Mouse (Mus musculus) limb, embryonic 12.5 days (tissue): ENCODE results near the gene Esrrg. TPM values are rescaled to one million over a fixed set of nuclear protein-coding genes. Genes with fewer than 3 reads are reported as not detected.

Source experiments
- ATAC-seq: fragments of 200-750 bp; cut with Nextera tagmentation; 2 replicates; pipeline ENCODE4 v1.8.0; 2017; ENCODE audit warnings: low read depth, moderate TSS enrichment; ENCODE audit not compliant: insufficient number of reproducible peaks, insufficient read depth, low FRiP score, low TSS enrichment
- H3K27ac ChIP-seq: fragments of 300-500 bp; sonication (generic); 2 replicates; pipeline ENCODE4 v1.5.1; 2016; ENCODE audit warnings: mild to moderate bottlenecking, moderate library complexity
- H3K27me3 ChIP-seq: fragments of 300-500 bp; sonication (generic); 2 replicates; pipeline ENCODE4 v1.6.1; 2016; ENCODE audit warnings: mild to moderate bottlenecking, moderate library complexity
- H3K36me3 ChIP-seq: fragments of 300-500 bp; sonication (generic); 2 replicates; pipeline ENCODE4 v1.6.1; 2016; ENCODE audit warnings: mild to moderate bottlenecking, moderate library complexity
- H3K4me1 ChIP-seq: fragments of 300-500 bp; sonication (generic); replicated peaks from 2 replicates; pipeline ENCODE4 v1.6.1; 2016
- H3K4me2 ChIP-seq: fragments of 300-500 bp; sonication (generic); 2 replicates; pipeline ENCODE4 v1.6.1; 2016; ENCODE audit warnings: mild to moderate bottlenecking, moderate library complexity
- H3K4me3 ChIP-seq: fragments of 300-500 bp; sonication (generic); replicated peaks from 2 replicates; pipeline ENCODE4 v1.5.1; 2016; ENCODE audit warnings: mild to moderate bottlenecking
- H3K9ac ChIP-seq: fragments of 300-500 bp; sonication (generic); replicated peaks from 2 replicates; pipeline ENCODE4 v1.6.1; 2016; ENCODE audit warnings: mild to moderate bottlenecking, moderate library complexity
- H3K9me3 ChIP-seq: fragments of 300-500 bp; sonication (generic); 2 replicates; pipeline ENCODE4 v1.6.1; 2016; ENCODE audit warnings: mild to moderate bottlenecking, moderate library complexity
- WGBS: fragments of 180-500 bp; shearing (Covaris S2); methylation state at CpG from one replicate; pipeline ENCODE4 v1.1.7; 2016; 5-methylcytosine and 5-hydroxymethylcytosine counted together
- polyA plus RNA-seq: library from polyadenylated mRNA; unstranded; fragments of >200 nt; fragmentation: Nextera tagmentation; extraction: Ambion mirVana; gene quantifications from 2 replicates; pipeline ENCODE4 v1.2.1, GENCODE M21; 2016

The Esrrg gene
- polyA plus RNA-seq, 1 experiment from 2014 or later = 1.9 TPM

- no peak for ATAC-seq
- no peaks in the 10 kb centered on the region for H3K27me3 ChIP-seq
- 61% methylated on average over 5 of the region's 5 CpGs for WGBS
- H3K27ac ChIP-seq = no peak overlapping the region
- H3K4me1 ChIP-seq = no peaks in the 10 kb centered on the region
- H3K4me2 ChIP-seq = no peak overlapping the region
- H3K9me3 ChIP-seq = peaks cover 3% of the 10 kb centered on the region; the same call in 1 of the 2 replicates
- H3K36me3 ChIP-seq = no peaks in the 10 kb centered on the region
- no peak overlapping the region for H3K9ac ChIP-seq
- no peak overlapping the region for H3K4me3 ChIP-seq
Measured at GRCm38 (mm10) chr1:187749931-187750330, 141.3 kb downstream of the Esrrg start.

GRCm38 (mm10) chr1:187755528-187755927 is 146.9 kb downstream of the Esrrg start:
- Histone ChIP-seq H3K9me3 (no peaks in the 10 kb centered on the region), H3K27ac (no peak overlapping the region), H3K27me3 (no peaks in the 10 kb centered on the region), H3K4me1 (0 out of 2 replicates have a peak, but pooled peaks cover 3% of the 10 kb centered on the region), H3K4me3 (no peak overlapping the region), H3K36me3 (no peaks in the 10 kb centered on the region), H3K9ac (no peak overlapping the region), H3K4me2 (no peak overlapping the region)
- no peak for ATAC-seq
- WGBS = 88% methylated on average over 13 of the region's 13 CpGs

- ATAC-seq = no peak
- no peaks in the 10 kb centered on the region for H3K36me3 ChIP-seq
- WGBS = 90% methylated on average over 1 of the region's 1 CpGs
Measured at GRCm38 (mm10) chr1:187757981-187758380, 149.4 kb downstream of the Esrrg start.

GRCm38 (mm10) chr1:187758546-187758945 is 150.0 kb downstream of the Esrrg start:
- H3K27me3 ChIP-seq = no peaks in the 10 kb centered on the region
- H3K36me3 ChIP-seq = no peaks in the 10 kb centered on the region
- H3K4me2 ChIP-seq = no peak overlapping the region
- H3K4me1 ChIP-seq = 0 out of 2 replicates have a peak, but pooled peaks cover 3% of the 10 kb centered on the region
- ATAC-seq = no peak
- WGBS = 59% methylated on average over 3 of the region's 3 CpGs
- no peak overlapping the region for H3K4me3 ChIP-seq
- H3K27ac ChIP-seq = no peak overlapping the region
- H3K9me3 ChIP-seq = no peaks in the 10 kb centered on the region
- H3K9ac ChIP-seq = no peak overlapping the region

More at GRCm38 (mm10) chr1:187757981-187758380, 149.4 kb downstream of the Esrrg start:
- Histone ChIP-seq H3K9me3 (no peaks in the 10 kb centered on the region), H3K27ac (no peak overlapping the region), H3K4me2 (no peak overlapping the region), H3K4me1 (0 out of 2 replicates have a peak, but pooled peaks cover 3% of the 10 kb centered on the region), H3K27me3 (no peaks in the 10 kb centered on the region), H3K9ac (no peak overlapping the region), H3K4me3 (no peak overlapping the region)

- Histone ChIP-seq H3K4me2 (no peak overlapping the region), H3K9ac (no peak overlapping the region), H3K36me3 (no peaks in the 10 kb centered on the region), H3K4me1 (0 out of 2 replicates have a peak, but pooled peaks cover 3% of the 10 kb centered on the region), H3K27me3 (no peaks in the 10 kb centered on the region), H3K4me3 (no peak overlapping the region), H3K27ac (no peak overlapping the region), H3K9me3 (no peaks in the 10 kb centered on the region)
- 85% methylated on average over 3 of the region's 3 CpGs for WGBS
- no peak for ATAC-seq
Measured at GRCm38 (mm10) chr1:187759536-187759935, 150.9 kb downstream of the Esrrg start.

GRCm38 (mm10) chr1:187762641-187763450 is 154.3 kb downstream of the Esrrg start:
- Histone ChIP-seq H3K27me3 (no peaks in the 10 kb centered on the region), H3K4me1 (0 out of 2 replicates have a peak, but pooled peaks cover 3% of the 10 kb centered on the region), H3K36me3 (no peaks in the 10 kb centered on the region), H3K9me3 (no peaks in the 10 kb centered on the region), H3K9ac (no peak overlapping the region), H3K27ac (no peak overlapping the region), H3K4me3 (no peak overlapping the region), H3K4me2 (no peak overlapping the region)
- WGBS = 80% methylated on average over 5 of the region's 5 CpGs
- no peak for ATAC-seq

- no peak overlapping the region for H3K4me2 ChIP-seq
- H3K27ac ChIP-seq = no peak overlapping the region
- no peak for ATAC-seq
- H3K9ac ChIP-seq = no peak overlapping the region
- no peak overlapping the region for H3K4me3 ChIP-seq
- H3K9me3 ChIP-seq = no peaks in the 10 kb centered on the region
- no peaks in the 10 kb centered on the region for H3K27me3 ChIP-seq
- H3K36me3 ChIP-seq = no peaks in the 10 kb centered on the region
- H3K4me1 ChIP-seq = 0 out of 2 replicates have a peak, but pooled peaks cover under 1% of the 10 kb centered on the region
- WGBS = 54% methylated on average over 4 of the region's 4 CpGs
Measured at GRCm38 (mm10) chr1:187763451-187763755, 154.8 kb downstream of the Esrrg start.

GRCm38 (mm10) chr1:187763821-187764220 is 155.2 kb downstream of the Esrrg start:
- Histone ChIP-seq H3K9me3 (no peaks in the 10 kb centered on the region), H3K27ac (no peak overlapping the region), H3K27me3 (no peaks in the 10 kb centered on the region), H3K9ac (no peak overlapping the region), H3K4me2 (no peak overlapping the region), H3K4me1 (no peaks in the 10 kb centered on the region), H3K36me3 (no peaks in the 10 kb centered on the region), H3K4me3 (no peak overlapping the region)
- WGBS = 51% methylated on average over 3 of the region's 3 CpGs
- ATAC-seq = no peak

- Histone ChIP-seq H3K4me1 (no peaks in the 10 kb centered on the region), H3K4me3 (no peak overlapping the region), H3K9me3 (no peaks in the 10 kb centered on the region), H3K9ac (no peak overlapping the region), H3K27ac (no peak overlapping the region), H3K4me2 (no peak overlapping the region), H3K36me3 (no peaks in the 10 kb centered on the region), H3K27me3 (no peaks in the 10 kb centered on the region; the same call in 1 of the 2 replicates)
- 89% methylated on average over 5 of the region's 5 CpGs for WGBS
- no peak for ATAC-seq
Measured at GRCm38 (mm10) chr1:187765577-187765976, 157.0 kb downstream of the Esrrg start.

- no peaks in the 10 kb centered on the region for H3K9me3 ChIP-seq
- H3K27me3 ChIP-seq = no peaks in the 10 kb centered on the region; the same call in 1 of the 2 replicates
- H3K9ac ChIP-seq = no peak overlapping the region
- no peaks in the 10 kb centered on the region for H3K4me1 ChIP-seq
- WGBS = 87% methylated on average over 2 of the region's 2 CpGs
- no peak overlapping the region for H3K4me2 ChIP-seq
- H3K36me3 ChIP-seq = no peaks in the 10 kb centered on the region
- no peak overlapping the region for H3K4me3 ChIP-seq
- no peak overlapping the region for H3K27ac ChIP-seq
- no peak for ATAC-seq
Measured at GRCm38 (mm10) chr1:187767355-187767754, 158.8 kb downstream of the Esrrg start.

GRCm38 (mm10) chr1:187770234-187770633 is 161.6 kb downstream of the Esrrg start:
- Histone ChIP-seq H3K4me2 (no peak overlapping the region), H3K4me3 (no peak overlapping the region), H3K27ac (no peak overlapping the region), H3K27me3 (no peaks in the 10 kb centered on the region; the same call in 1 of the 2 replicates), H3K36me3 (no peaks in the 10 kb centered on the region), H3K9ac (no peak overlapping the region), H3K4me1 (no peaks in the 10 kb centered on the region), H3K9me3 (no peaks in the 10 kb centered on the region)
- no peak for ATAC-seq
- 91% methylated on average over 3 of the region's 3 CpGs for WGBS

GRCm38 (mm10) chr1:187771067-187771466 is 162.5 kb downstream of the Esrrg start:
- H3K27ac ChIP-seq = no peak overlapping the region
- H3K36me3 ChIP-seq = no peaks in the 10 kb centered on the region
- H3K4me3 ChIP-seq = no peak overlapping the region
- WGBS = 66% methylated on average over 4 of the region's 4 CpGs
- no peak overlapping the region for H3K4me2 ChIP-seq
- no peak for ATAC-seq
- no peaks in the 10 kb centered on the region for H3K4me1 ChIP-seq
- no peaks in the 10 kb centered on the region for H3K9me3 ChIP-seq
- no peak overlapping the region for H3K9ac ChIP-seq
- no peaks in the 10 kb centered on the region; the same call in 1 of the 2 replicates for H3K27me3 ChIP-seq
